Mouse (Mus musculus): Measurements from ENCODE around the gene Rpusd3. TPM values are rescaled to one million over a fixed set of nuclear protein-coding genes. Genes with fewer than 3 reads are reported as not detected.
A peak's percentile ranks its signal among the peaks of the same experiment; 100 is the strongest.

Rpusd3 gene
- polyA plus RNA-seq, 1 experiment from 2014 or later = 22.2 TPM

DNA sequence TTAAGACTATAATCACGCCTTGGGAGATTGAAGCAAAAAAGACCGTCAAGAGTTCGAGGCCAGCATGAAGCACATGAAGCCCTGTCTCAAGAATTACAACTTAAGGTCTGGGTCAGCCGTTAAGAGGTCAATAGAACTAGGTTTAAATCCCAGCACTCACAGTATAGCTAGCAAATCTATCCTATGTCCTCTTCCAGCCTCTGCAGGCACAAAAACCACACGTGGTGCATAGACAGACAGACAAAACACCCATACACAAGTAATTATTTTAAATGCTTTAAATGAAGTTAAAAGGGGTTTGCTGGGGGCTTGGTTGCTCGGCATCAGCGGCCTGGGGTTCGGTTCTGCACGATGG is 22.9 kb upstream of the Rpusd3 start:
- WGBS (ENCODE audit: insufficient replicate concordance) = 35% methylated on average over 9 of the region's 9 CpGs
- Histone ChIP-seq H3K4me2 (peak overlapping the region; percentile 85), H3K9me3 (replicated peaks) (no peaks in the 10 kb centered on the region), H3K4me1 (peaks cover 21% of the 10 kb centered on the region), H3K9ac (peak overlapping the region; percentile 89), H3K27ac (peak overlapping the region; percentile 46; the same call in 1 of the 2 replicates), H3K27me3 (replicated peaks) (no peaks in the 10 kb centered on the region), H3K4me3 (peak overlapping the region; percentile 87), H3K36me3 (peaks cover 19% of the 10 kb centered on the region)
- ATAC-seq = 0 out of 2 replicates have a peak, but pooled peaks have one; percentile 16

DNA sequence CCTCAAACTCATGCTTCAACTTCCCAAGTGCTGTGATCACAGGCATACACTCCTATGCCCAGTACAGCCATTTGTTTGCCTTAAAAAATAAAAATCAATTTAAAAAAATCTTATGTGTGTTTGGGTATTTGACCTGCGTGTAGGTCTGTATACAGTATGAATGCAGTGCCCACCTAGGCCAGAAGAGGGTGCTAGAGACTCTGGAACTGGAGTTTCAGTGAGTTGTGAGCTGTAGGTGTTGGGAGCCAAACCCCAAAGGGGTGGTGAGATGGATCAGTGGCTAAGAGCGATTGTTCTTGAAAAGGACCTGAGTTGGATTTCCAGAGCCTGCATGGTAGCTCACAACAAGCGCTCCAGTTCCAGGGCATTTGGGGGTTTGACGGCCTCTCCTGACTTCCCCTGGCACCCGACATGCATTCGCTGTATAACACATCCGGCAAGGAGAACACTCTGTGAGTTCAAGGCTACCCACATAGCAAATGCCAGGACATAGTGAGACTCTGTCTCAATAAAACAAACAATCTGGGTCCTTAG is 22.1 kb upstream of the Rpusd3 start:
- 51% methylated on average over 7 of the region's 7 CpGs for WGBS (ENCODE audit: insufficient replicate concordance)
- Histone ChIP-seq H3K27ac (no peak overlapping the region), H3K4me1 (peaks cover 21% of the 10 kb centered on the region), H3K27me3 (replicated peaks) (no peaks in the 10 kb centered on the region), H3K4me2 (no peak overlapping the region), H3K9ac (no peak overlapping the region), H3K36me3 (peaks cover 10% of the 10 kb centered on the region), H3K9me3 (replicated peaks) (no peaks in the 10 kb centered on the region), H3K4me3 (no peak overlapping the region)
- ATAC-seq = no peak; the same call in 1 of the 2 replicates

DNA sequence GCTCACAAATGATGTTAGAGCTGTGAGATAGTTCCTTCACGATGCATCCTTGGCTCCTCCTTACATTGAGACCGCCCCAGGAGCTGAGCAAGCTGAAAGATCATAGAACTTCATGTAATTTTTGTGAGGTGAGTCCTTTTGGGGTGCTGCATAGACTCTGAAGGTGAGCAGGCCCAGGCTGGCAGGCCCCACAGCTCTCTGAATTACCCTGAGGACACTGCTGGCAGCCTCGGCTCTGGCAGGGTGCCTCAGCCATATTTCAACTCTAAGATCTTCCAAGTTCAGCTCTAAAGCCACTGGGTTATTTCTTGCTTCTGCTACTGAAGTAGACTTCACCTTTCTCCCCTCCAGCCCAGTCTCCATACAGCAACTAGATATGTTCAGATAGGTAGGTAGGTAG is 21.5 kb upstream of the Rpusd3 start:
- ATAC-seq = no peak
- WGBS (ENCODE audit: insufficient replicate concordance) = 65% methylated on average over 3 of the region's 3 CpGs
- peaks cover 7% of the 10 kb centered on the region for H3K36me3 ChIP-seq

DNA sequence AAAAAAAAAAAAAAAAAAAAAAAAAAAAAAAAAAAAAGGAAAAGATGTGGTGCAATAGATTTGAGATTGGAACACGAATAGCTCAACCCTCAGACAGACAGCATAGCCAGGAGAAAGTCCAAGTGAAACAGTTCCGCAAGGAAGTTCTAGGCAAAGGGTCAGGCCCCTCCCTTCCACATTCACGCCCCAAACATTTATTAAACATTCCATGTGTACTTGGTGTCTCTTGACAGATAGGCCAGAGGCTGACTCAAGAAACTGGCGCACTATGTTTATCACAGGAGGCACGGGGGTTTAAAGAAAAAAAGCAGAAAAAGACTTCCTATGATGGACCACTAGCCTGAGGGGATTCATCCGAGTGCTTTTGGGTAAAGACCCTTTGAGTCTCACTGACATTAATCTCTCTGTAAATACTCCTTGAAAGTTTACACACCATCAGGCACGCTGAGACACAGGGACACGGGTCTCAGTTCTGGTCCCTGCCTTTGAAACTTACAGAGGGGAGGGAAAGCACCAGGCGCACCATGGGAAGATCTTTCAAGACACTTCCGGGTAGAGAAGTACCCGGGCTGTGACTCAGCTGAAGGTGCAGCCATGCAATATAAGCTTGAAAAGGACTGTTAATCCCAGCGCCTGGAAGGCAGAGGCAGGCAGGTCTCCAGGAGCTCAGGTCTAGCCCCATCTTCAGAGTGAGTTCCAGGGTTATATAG is 19.7 kb upstream of the Rpusd3 start:
- WGBS (ENCODE audit: insufficient replicate concordance) = 45% methylated on average over 12 of the region's 12 CpGs

More for the DNA sequence above, 21.5 kb upstream of the Rpusd3 start:
- Histone ChIP-seq H3K4me3 (no peak overlapping the region), H3K27ac (no peak overlapping the region), H3K4me2 (no peak overlapping the region), H3K9me3 (replicated peaks) (no peaks in the 10 kb centered on the region), H3K27me3 (replicated peaks) (no peaks in the 10 kb centered on the region; the same call in 1 of the 2 replicates), H3K4me1 (peaks cover 21% of the 10 kb centered on the region), H3K9ac (no peak overlapping the region)

DNA sequence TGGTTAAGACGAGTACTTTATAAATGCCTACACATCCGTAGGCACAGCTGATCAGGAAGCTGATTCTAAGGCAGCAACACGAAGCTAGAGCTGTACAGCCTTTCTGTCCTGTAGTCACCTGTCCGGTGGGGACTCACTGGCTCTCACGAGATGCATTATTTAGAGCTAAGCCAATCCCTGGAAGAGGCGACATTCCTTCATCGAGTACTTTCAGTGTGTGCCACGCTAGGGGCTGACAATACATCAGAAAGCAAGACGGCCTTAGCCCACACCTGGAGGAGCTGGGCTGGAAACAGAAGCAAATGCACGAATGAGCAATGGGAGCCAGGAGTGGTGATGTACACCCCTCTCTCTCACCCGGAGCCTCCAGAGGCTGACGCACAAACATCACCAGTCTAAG is 18.0 kb upstream of the Rpusd3 start:
- Histone ChIP-seq H3K27ac (no peak overlapping the region), H3K4me1 (peaks cover 5% of the 10 kb centered on the region; the same call in 1 of the 2 replicates), H3K4me2 (no peak overlapping the region), H3K36me3 (no peaks in the 10 kb centered on the region), H3K9me3 (replicated peaks) (no peaks in the 10 kb centered on the region), H3K4me3 (no peak overlapping the region), H3K9ac (no peak overlapping the region), H3K27me3 (replicated peaks) (peaks cover 5% of the 10 kb centered on the region; the same call in 1 of the 2 replicates)
- 67% methylated on average over 12 of the region's 12 CpGs for WGBS (ENCODE audit: insufficient replicate concordance)
- no peak for ATAC-seq

More for the DNA sequence above, 19.7 kb upstream of the Rpusd3 start:
- Histone ChIP-seq H3K27ac (no peak overlapping the region), H3K27me3 (replicated peaks) (peaks cover 5% of the 10 kb centered on the region; the same call in 1 of the 2 replicates), H3K9ac (no peak overlapping the region), H3K36me3 (no peaks in the 10 kb centered on the region), H3K9me3 (replicated peaks) (no peaks in the 10 kb centered on the region), H3K4me3 (no peak overlapping the region), H3K4me2 (no peak overlapping the region), H3K4me1 (peaks cover 17% of the 10 kb centered on the region)
- no peak for ATAC-seq

DNA sequence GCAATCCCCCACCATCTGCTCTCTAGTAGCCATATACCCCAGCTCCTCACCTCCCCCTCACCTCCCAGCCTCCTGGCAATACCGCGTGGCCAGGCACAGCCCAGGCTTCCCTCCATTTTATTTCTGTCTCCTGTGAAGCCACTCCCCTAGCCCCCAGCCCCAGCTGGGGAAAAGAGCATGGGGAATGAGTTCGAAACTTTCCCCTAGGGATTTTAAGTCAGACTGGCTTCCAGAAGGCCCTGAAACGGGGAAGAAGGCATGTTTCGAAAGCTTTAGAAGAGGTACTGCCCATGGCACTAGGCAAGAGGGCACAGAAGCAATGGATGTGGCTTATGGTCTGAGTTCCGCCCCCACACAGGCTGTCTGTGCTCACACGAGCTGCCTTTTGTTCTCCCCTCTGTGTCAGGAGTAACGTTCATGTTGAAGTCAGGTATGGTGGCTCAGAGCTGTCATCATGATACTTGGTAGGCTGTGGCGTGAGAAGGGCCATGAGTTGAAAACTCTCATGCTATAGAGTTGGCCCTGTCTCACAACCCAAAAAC is 16.6 kb upstream of the Rpusd3 start, which contains the start of gene Cidec:
Gene Cidec (minus strand): TSS at position 97 of the 542 bp plus-strand sequence.
- 61% methylated on average over 9 of the region's 9 CpGs for whole genome bisulfite sequencing (ENCODE audit: insufficient replicate concordance)
- Histone ChIP-seq H3K27ac (no peak within 1 kb of the TSS), H3K4me3 (no peak within 1 kb of the TSS)

DNA sequence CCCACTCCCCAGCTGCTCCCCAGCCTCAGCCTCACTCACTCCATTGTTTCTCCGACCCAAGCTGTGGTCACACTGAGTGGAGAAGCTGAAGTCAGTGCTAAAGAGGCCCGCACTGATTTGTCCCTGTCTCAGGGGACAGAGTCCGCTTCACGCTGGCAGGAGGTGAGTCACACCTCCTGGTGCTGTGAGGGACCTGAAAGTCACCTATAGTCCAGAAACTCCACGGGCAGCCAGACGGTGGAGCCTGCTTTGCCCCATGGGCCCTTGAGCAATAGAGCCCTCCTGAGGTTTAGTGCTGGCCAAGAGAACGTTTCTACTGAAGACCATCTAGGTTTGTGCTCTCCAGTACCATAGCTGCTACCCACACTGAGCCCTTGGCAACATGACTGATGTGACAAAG is 15.6 kb upstream of the Rpusd3 start:
- peaks cover 5% of the 10 kb centered on the region; the same call in 1 of the 2 replicates for H3K27me3 ChIP-seq (replicated peaks)
- H3K9ac ChIP-seq = no peak overlapping the region
- no peaks in the 10 kb centered on the region for H3K36me3 ChIP-seq
- no peak overlapping the region for H3K4me3 ChIP-seq
- WGBS (ENCODE audit: insufficient replicate concordance) = 58% methylated on average over 7 of the region's 7 CpGs
- H3K4me1 ChIP-seq = no peaks in the 10 kb centered on the region
- H3K4me2 ChIP-seq = no peak overlapping the region
- no peak overlapping the region for H3K27ac ChIP-seq
- ATAC-seq = no peak
- H3K9me3 ChIP-seq (replicated peaks) = no peaks in the 10 kb centered on the region

More for the DNA sequence above, 16.6 kb upstream of the Rpusd3 start, which contains the start of gene Cidec:
- Histone ChIP-seq H3K4me2 (no peak within 1 kb of the TSS), H3K4me1 (no peaks in the 10 kb centered on the region), H3K9ac (no peak within 1 kb of the TSS), H3K36me3 (no peaks in the 10 kb centered on the region), H3K27me3 (replicated peaks) (peaks cover 5% of the 10 kb centered on the region; the same call in 1 of the 2 replicates), H3K9me3 (replicated peaks) (no peaks in the 10 kb centered on the region)
- ATAC-seq = no peak

DNA sequence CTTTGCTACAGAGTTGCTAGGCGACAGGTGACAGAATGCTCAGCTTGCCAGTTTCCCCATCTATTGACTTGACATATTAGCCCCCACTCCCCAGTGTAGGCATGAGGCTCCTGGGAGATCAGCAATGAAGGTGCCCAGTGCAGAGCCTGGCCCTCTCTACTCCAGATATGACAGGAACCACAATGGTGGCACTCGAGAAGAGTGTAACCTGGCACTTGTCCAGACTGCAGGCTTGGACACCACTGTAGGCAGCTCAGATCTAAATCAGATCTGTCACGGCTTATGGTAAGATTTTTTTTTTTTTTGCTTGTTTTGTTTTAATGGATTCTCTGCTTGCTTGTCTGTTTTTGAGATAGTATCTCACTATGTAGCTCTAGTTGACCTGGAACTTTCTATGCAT is 14.5 kb upstream of the Rpusd3 start:
- Histone ChIP-seq H3K36me3 (no peaks in the 10 kb centered on the region), H3K4me2 (no peak overlapping the region), H3K9me3 (replicated peaks) (no peaks in the 10 kb centered on the region), H3K27ac (no peak overlapping the region), H3K4me1 (no peaks in the 10 kb centered on the region), H3K27me3 (replicated peaks) (peaks cover 5% of the 10 kb centered on the region; the same call in 1 of the 2 replicates), H3K4me3 (no peak overlapping the region), H3K9ac (no peak overlapping the region)
- 64% methylated on average over 3 of the region's 3 CpGs for WGBS (ENCODE audit: insufficient replicate concordance)
- ATAC-seq = no peak

DNA sequence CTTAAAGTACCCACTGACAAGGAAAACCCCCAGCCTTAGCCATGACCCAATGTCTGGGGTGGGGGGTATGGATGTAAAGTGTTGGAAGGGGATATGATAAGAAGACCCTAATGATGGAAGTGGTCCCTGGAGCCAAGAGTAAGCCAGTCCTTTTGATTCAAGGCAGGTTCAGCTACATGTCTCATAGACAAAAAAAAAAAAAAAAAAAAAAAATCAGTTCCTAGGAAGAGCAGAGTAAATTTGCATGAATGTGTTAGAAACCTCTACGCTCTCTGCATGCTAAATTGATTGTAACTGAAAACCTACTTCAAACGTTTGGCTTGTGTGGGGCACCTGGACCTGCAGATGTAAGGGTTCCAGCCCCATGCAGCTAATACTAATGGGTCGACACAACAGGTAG is 12.7 kb upstream of the Rpusd3 start:
- Histone ChIP-seq H3K4me3 (no peak overlapping the region), H3K27me3 (replicated peaks) (peaks cover 5% of the 10 kb centered on the region; the same call in 1 of the 2 replicates), H3K4me1 (no peaks in the 10 kb centered on the region), H3K4me2 (no peak overlapping the region), H3K36me3 (no peaks in the 10 kb centered on the region), H3K9ac (no peak overlapping the region), H3K27ac (no peak overlapping the region), H3K9me3 (replicated peaks) (0 out of 2 replicates have a peak, but pooled peaks cover 5% of the 10 kb centered on the region)
- WGBS (ENCODE audit: insufficient replicate concordance) = 44% methylated on average over 3 of the region's 3 CpGs
- ATAC-seq = no peak

DNA sequence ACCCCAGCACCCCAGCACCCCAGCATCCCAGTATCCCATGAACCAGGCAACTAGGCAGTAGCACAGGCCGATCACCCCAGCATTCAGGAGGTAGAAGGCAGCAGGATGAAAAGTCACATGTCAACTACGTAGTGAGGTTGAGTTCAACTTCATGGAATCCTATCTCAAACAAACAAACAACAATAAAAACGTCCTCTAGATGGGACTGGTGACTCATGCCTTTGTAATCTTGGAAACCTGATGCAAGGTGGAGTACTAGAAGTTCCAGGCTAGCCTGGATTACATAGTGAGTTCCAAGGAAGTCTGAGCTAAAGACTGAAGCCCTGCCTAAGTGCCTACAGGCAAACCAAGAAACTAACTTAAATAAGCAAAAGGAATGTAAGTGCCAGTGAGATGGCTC is 11.7 kb upstream of the Rpusd3 start:
- 0 out of 2 replicates have a peak, but pooled peaks cover 5% of the 10 kb centered on the region for H3K9me3 ChIP-seq (replicated peaks)
- no peak overlapping the region for H3K9ac ChIP-seq
- H3K4me3 ChIP-seq = no peak overlapping the region
- peaks cover 5% of the 10 kb centered on the region; the same call in 1 of the 2 replicates for H3K27me3 ChIP-seq (replicated peaks)
- H3K36me3 ChIP-seq = no peaks in the 10 kb centered on the region
- H3K4me2 ChIP-seq = no peak overlapping the region
- ATAC-seq = no peak
- WGBS (ENCODE audit: insufficient replicate concordance) = 49% methylated on average over 3 of the region's 3 CpGs
- H3K27ac ChIP-seq = no peak overlapping the region
- H3K4me1 ChIP-seq = no peaks in the 10 kb centered on the region

DNA sequence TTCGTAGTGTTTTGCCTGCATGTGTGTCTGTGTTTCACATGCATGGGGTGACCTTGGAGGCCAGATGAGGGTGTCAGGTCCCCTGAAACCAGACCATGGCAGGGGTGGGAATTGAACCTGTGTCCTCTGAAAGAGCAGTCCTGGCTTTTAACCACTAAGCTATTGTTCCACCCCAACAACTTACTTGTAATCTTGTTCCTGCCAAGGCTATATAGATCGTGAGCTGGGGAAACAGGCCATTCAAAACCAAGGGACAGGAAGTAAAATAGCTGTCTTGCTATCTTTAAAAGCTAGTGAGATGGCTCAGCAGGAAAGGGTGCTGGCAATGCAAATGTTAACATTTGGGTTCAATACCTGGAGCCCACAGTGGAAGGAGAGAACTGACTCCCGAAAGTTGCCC is 10.8 kb upstream of the Rpusd3 start:
- no peaks in the 10 kb centered on the region; the same call in 1 of the 2 replicates for H3K27me3 ChIP-seq (replicated peaks)
- H3K4me3 ChIP-seq = no peak overlapping the region
- no peaks in the 10 kb centered on the region for H3K36me3 ChIP-seq
- no peak for ATAC-seq
- no peak overlapping the region for H3K9ac ChIP-seq
- H3K27ac ChIP-seq = no peak overlapping the region
- H3K9me3 ChIP-seq (replicated peaks) = 0 out of 2 replicates have a peak, but pooled peaks cover 5% of the 10 kb centered on the region
- WGBS (ENCODE audit: insufficient replicate concordance) = 50% methylated on average over 3 of the region's 3 CpGs
- H3K4me2 ChIP-seq = no peak overlapping the region
- no peaks in the 10 kb centered on the region for H3K4me1 ChIP-seq

DNA sequence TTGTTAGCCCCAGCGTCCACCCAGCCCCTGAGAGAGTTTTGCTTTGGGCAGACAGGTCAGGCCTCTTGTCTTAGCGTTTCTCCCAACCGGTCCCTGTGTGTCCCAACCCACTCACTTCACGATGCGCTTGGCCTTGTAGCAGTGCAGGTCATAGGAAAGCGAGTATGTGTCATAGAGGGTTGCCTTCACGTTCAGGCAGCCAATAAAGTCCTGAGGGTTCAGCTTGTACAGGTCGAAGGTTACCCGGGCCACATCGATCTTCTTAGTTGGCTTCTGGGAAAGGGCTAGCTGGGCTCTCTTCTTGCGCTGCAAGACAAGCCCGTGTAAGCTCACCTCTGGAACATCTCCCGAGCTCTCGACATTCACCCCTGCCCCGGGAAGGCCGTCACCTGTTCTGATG is 8.9 kb upstream of the Rpusd3 start:
- no peak overlapping the region for H3K27ac ChIP-seq
- H3K4me2 ChIP-seq = no peak overlapping the region
- no peaks in the 10 kb centered on the region; the same call in 1 of the 2 replicates for H3K27me3 ChIP-seq (replicated peaks)
- H3K4me3 ChIP-seq = no peak overlapping the region
- 79% methylated on average over 16 of the region's 16 CpGs for WGBS (ENCODE audit: insufficient replicate concordance)
- H3K9me3 ChIP-seq (replicated peaks) = 0 out of 2 replicates have a peak, but pooled peaks cover 5% of the 10 kb centered on the region
- H3K4me1 ChIP-seq = no peaks in the 10 kb centered on the region
- no peak overlapping the region for H3K9ac ChIP-seq
- H3K36me3 ChIP-seq = no peaks in the 10 kb centered on the region
- ATAC-seq = 0 out of 2 replicates have a peak, but pooled peaks have one; percentile 20
